Mouse (Mus musculus): ENCODE data around the gene Acadsb. TPM values are rescaled to one million over a fixed set of nuclear protein-coding genes. Genes with fewer than 3 reads are reported as not detected.
A peak's percentile ranks its signal among the peaks of the same experiment; 100 is the strongest.

Acadsb gene
- polyA plus RNA-seq, 1 experiment from 2014 or later: 69.8 TPM

- Histone ChIP-seq H3K4me2 (ENCODE audit: low read depth, severe bottlenecking) (no peak overlapping the region), H3K27ac (replicated peaks; ENCODE audit: low read depth, low read length) (no peak overlapping the region), H3K4me1 (ENCODE audit: control insufficient read depth, insufficient read depth, low read length) (no peaks in the 10 kb centered on the region), H3K9ac (ENCODE audit: low read length) (no peak overlapping the region), H3K27me3 (ENCODE audit: control insufficient read depth, insufficient read depth, low read length) (no peaks in the 10 kb centered on the region), H3K9me3 (ENCODE audit: control insufficient read depth, low read length) (no peaks in the 10 kb centered on the region), H3K4me3 (ENCODE audit: low read depth, low read length) (no peak overlapping the region), H3K36me3 (ENCODE audit: control insufficient read depth, insufficient read depth, low read length) (no peaks in the 10 kb centered on the region)
- DNase-seq (ENCODE audit: low spot score) (no peak), ATAC-seq (ENCODE audit: insufficient number of reproducible peaks, low FRiP score, low TSS enrichment, low read depth) (no peak)
- 84% methylated on average over 5 of the region's 5 CpGs for whole genome bisulfite sequencing
These were observed 16.9 kb downstream of the Acadsb start for GRCm38 (mm10) chr7:131427331-131427730.

- WGBS: 21% methylated on average over 1 of the region's 1 CpGs
- DNase-seq (ENCODE audit: low spot score) (peak; percentile 65), ATAC-seq (ENCODE audit: insufficient number of reproducible peaks, low FRiP score, low TSS enrichment, low read depth) (no peak)
- Histone ChIP-seq H3K4me1 (ENCODE audit: control insufficient read depth, insufficient read depth, low read length) (no peaks in the 10 kb centered on the region), H3K9me3 (ENCODE audit: control insufficient read depth, low read length) (no peaks in the 10 kb centered on the region), H3K4me2 (ENCODE audit: low read depth, severe bottlenecking) (no peak overlapping the region), H3K36me3 (ENCODE audit: control insufficient read depth, insufficient read depth, low read length) (no peaks in the 10 kb centered on the region), H3K4me3 (ENCODE audit: low read depth, low read length) (no peak overlapping the region), H3K27ac (replicated peaks; ENCODE audit: low read depth, low read length) (no peak overlapping the region), H3K9ac (ENCODE audit: low read length) (no peak overlapping the region), H3K27me3 (ENCODE audit: control insufficient read depth, insufficient read depth, low read length) (no peaks in the 10 kb centered on the region)
These were observed 21.8 kb downstream of the Acadsb start for GRCm38 (mm10) chr7:131432244-131432643.

GRCm38 (mm10) chr7:131434276-131434675 is 23.9 kb downstream of the Acadsb start:
- Histone ChIP-seq H3K36me3 (ENCODE audit: control insufficient read depth, insufficient read depth, low read length) (no peaks in the 10 kb centered on the region), H3K9me3 (ENCODE audit: control insufficient read depth, low read length) (no peaks in the 10 kb centered on the region), H3K9ac (ENCODE audit: low read length) (no peak overlapping the region), H3K27me3 (ENCODE audit: control insufficient read depth, insufficient read depth, low read length) (no peaks in the 10 kb centered on the region), H3K4me2 (ENCODE audit: low read depth, severe bottlenecking) (no peak overlapping the region), H3K27ac (replicated peaks; ENCODE audit: low read depth, low read length) (no peak overlapping the region), H3K4me1 (ENCODE audit: control insufficient read depth, insufficient read depth, low read length) (no peaks in the 10 kb centered on the region), H3K4me3 (ENCODE audit: low read depth, low read length) (no peak overlapping the region)
- 84% methylated on average over 1 of the region's 1 CpGs for WGBS
- DNase-seq (ENCODE audit: low spot score) (no peak), ATAC-seq (ENCODE audit: insufficient number of reproducible peaks, low FRiP score, low TSS enrichment, low read depth) (no peak)

GRCm38 (mm10) chr7:131437051-131437450 is 26.6 kb downstream of the Acadsb start:
- no peak overlapping the region for H3K27ac ChIP-seq (replicated peaks; ENCODE audit: low read depth, low read length)
- H3K36me3 ChIP-seq (ENCODE audit: control insufficient read depth, insufficient read depth, low read length): no peaks in the 10 kb centered on the region
- no peaks in the 10 kb centered on the region for H3K27me3 ChIP-seq (ENCODE audit: control insufficient read depth, insufficient read depth, low read length)
- H3K4me1 ChIP-seq (ENCODE audit: control insufficient read depth, insufficient read depth, low read length): no peaks in the 10 kb centered on the region
- 50% methylated on average over 3 of the region's 3 CpGs for WGBS
- ATAC-seq (ENCODE audit: insufficient number of reproducible peaks, low FRiP score, low TSS enrichment, low read depth) (no peak), DNase-seq (ENCODE audit: low spot score) (no peak)
- H3K9ac ChIP-seq (ENCODE audit: low read length): no peak overlapping the region
- no peak overlapping the region for H3K4me3 ChIP-seq (ENCODE audit: low read depth, low read length)
- no peak overlapping the region for H3K4me2 ChIP-seq (ENCODE audit: low read depth, severe bottlenecking)
- H3K9me3 ChIP-seq (ENCODE audit: control insufficient read depth, low read length): no peaks in the 10 kb centered on the region

GRCm38 (mm10) chr7:131456714-131457113 is 46.3 kb downstream of the Acadsb start:
- no peak overlapping the region for H3K4me2 ChIP-seq (ENCODE audit: low read depth, severe bottlenecking)
- WGBS: 88% methylated on average over 5 of the region's 5 CpGs
- no peaks in the 10 kb centered on the region for H3K4me1 ChIP-seq (ENCODE audit: control insufficient read depth, insufficient read depth, low read length)
- H3K4me3 ChIP-seq (ENCODE audit: low read depth, low read length): no peak overlapping the region
- H3K9ac ChIP-seq (ENCODE audit: low read length): no peak overlapping the region
- H3K9me3 ChIP-seq (ENCODE audit: control insufficient read depth, low read length): no peaks in the 10 kb centered on the region
- ATAC-seq (ENCODE audit: insufficient number of reproducible peaks, low FRiP score, low TSS enrichment, low read depth) (no peak), DNase-seq (ENCODE audit: low spot score) (no peak)
- no peaks in the 10 kb centered on the region for H3K36me3 ChIP-seq (ENCODE audit: control insufficient read depth, insufficient read depth, low read length)
- no peak overlapping the region for H3K27ac ChIP-seq (replicated peaks; ENCODE audit: low read depth, low read length)
- no peaks in the 10 kb centered on the region for H3K27me3 ChIP-seq (ENCODE audit: control insufficient read depth, insufficient read depth, low read length)

GRCm38 (mm10) chr7:131465117-131465601 is 54.8 kb downstream of the Acadsb start:
- ATAC-seq (ENCODE audit: insufficient number of reproducible peaks, low FRiP score, low TSS enrichment, low read depth): no peak
- Histone ChIP-seq H3K27ac (replicated peaks; ENCODE audit: low read depth, low read length) (no peak overlapping the region), H3K27me3 (ENCODE audit: control insufficient read depth, insufficient read depth, low read length) (no peaks in the 10 kb centered on the region), H3K36me3 (ENCODE audit: control insufficient read depth, insufficient read depth, low read length) (no peaks in the 10 kb centered on the region), H3K4me2 (ENCODE audit: low read depth, severe bottlenecking) (no peak overlapping the region), H3K4me3 (ENCODE audit: low read depth, low read length) (no peak overlapping the region), H3K9me3 (ENCODE audit: control insufficient read depth, low read length) (no peaks in the 10 kb centered on the region), H3K4me1 (ENCODE audit: control insufficient read depth, insufficient read depth, low read length) (no peaks in the 10 kb centered on the region), H3K9ac (ENCODE audit: low read length) (no peak overlapping the region)
- 73% methylated on average over 3 of the region's 3 CpGs for WGBS
- no peak for DNase-seq (ENCODE audit: low spot score)

- no peaks in the 10 kb centered on the region for H3K9me3 ChIP-seq (ENCODE audit: control insufficient read depth, low read length)
- no peaks in the 10 kb centered on the region for H3K36me3 ChIP-seq (ENCODE audit: control insufficient read depth, insufficient read depth, low read length)
- no peak overlapping the region for H3K4me3 ChIP-seq (ENCODE audit: low read depth, low read length)
- no peaks in the 10 kb centered on the region for H3K4me1 ChIP-seq (ENCODE audit: control insufficient read depth, insufficient read depth, low read length)
- WGBS: 72% methylated on average over 3 of the region's 3 CpGs
- DNase-seq (ENCODE audit: low spot score) (no peak), ATAC-seq (ENCODE audit: insufficient number of reproducible peaks, low FRiP score, low TSS enrichment, low read depth) (no peak)
- no peaks in the 10 kb centered on the region for H3K27me3 ChIP-seq (ENCODE audit: control insufficient read depth, insufficient read depth, low read length)
- H3K27ac ChIP-seq (replicated peaks; ENCODE audit: low read depth, low read length): no peak overlapping the region
- no peak overlapping the region for H3K4me2 ChIP-seq (ENCODE audit: low read depth, severe bottlenecking)
- no peak overlapping the region for H3K9ac ChIP-seq (ENCODE audit: low read length)
These were observed 55.3 kb downstream of the Acadsb start for GRCm38 (mm10) chr7:131465735-131466134.

- DNase-seq (ENCODE audit: low spot score) (no peak), ATAC-seq (ENCODE audit: insufficient number of reproducible peaks, low FRiP score, low TSS enrichment, low read depth) (no peak)
- H3K27me3 ChIP-seq (ENCODE audit: control insufficient read depth, insufficient read depth, low read length): no peaks in the 10 kb centered on the region
- no peak overlapping the region for H3K27ac ChIP-seq (replicated peaks; ENCODE audit: low read depth, low read length)
- no peaks in the 10 kb centered on the region for H3K36me3 ChIP-seq (ENCODE audit: control insufficient read depth, insufficient read depth, low read length)
- no peak overlapping the region for H3K4me2 ChIP-seq (ENCODE audit: low read depth, severe bottlenecking)
- no peaks in the 10 kb centered on the region for H3K4me1 ChIP-seq (ENCODE audit: control insufficient read depth, insufficient read depth, low read length)
- 83% methylated on average over 3 of the region's 3 CpGs for WGBS
- H3K4me3 ChIP-seq (ENCODE audit: low read depth, low read length): no peak overlapping the region
- H3K9ac ChIP-seq (ENCODE audit: low read length): no peak overlapping the region
- H3K9me3 ChIP-seq (ENCODE audit: control insufficient read depth, low read length): no peaks in the 10 kb centered on the region
These were observed 56.9 kb downstream of the Acadsb start for GRCm38 (mm10) chr7:131467312-131467711.

GRCm38 (mm10) chr7:131469506-131469905 is 59.1 kb downstream of the Acadsb start:
- no peak for ATAC-seq (ENCODE audit: insufficient number of reproducible peaks, low FRiP score, low TSS enrichment, low read depth)
- 76% methylated on average over 3 of the region's 3 CpGs for WGBS
- H3K27me3 ChIP-seq (ENCODE audit: control insufficient read depth, insufficient read depth, low read length): no peaks in the 10 kb centered on the region

More at GRCm38 (mm10) chr7:131469506-131469905, 59.1 kb downstream of the Acadsb start:
- Histone ChIP-seq H3K27ac (replicated peaks; ENCODE audit: low read depth, low read length) (no peak overlapping the region), H3K36me3 (ENCODE audit: control insufficient read depth, insufficient read depth, low read length) (no peaks in the 10 kb centered on the region), H3K9me3 (ENCODE audit: control insufficient read depth, low read length) (no peaks in the 10 kb centered on the region), H3K9ac (ENCODE audit: low read length) (no peak overlapping the region), H3K4me1 (ENCODE audit: control insufficient read depth, insufficient read depth, low read length) (no peaks in the 10 kb centered on the region), H3K4me2 (ENCODE audit: low read depth, severe bottlenecking) (no peak overlapping the region), H3K4me3 (ENCODE audit: low read depth, low read length) (no peak overlapping the region)
- no peak for DNase-seq (ENCODE audit: low spot score)

Measured in limb, embryonic 11.5 days (tissue).